Mouse (Mus musculus) gastrocnemius, postnatal 4 days (tissue): ENCODE measurements at regions not wholly inside any gene's neighbourhood (a gene's known extent, or its start where the extent isn't known, plus 50 kb on each side); places are given as distances from the start of the nearest gene placed in this dataset.
A peak's percentile ranks its signal among the peaks of the same experiment; 100 is the strongest.

Experiments used
- DNase-seq, 2 experiments: peaks; one replicate each; pipeline ENCODE4 v3.0.0; 2021 to 2022; ENCODE audit warnings: low spot score in 2 of 2, mixed read lengths in 2 of 2

GRCm38 (mm10) chr2:128298996-128299395 is 173.2 kb downstream of the Bcl2l11 start:
- no peak for DNase-seq

GRCm38 (mm10) chr2:128301709-128302108 is 175.9 kb downstream of the Bcl2l11 start:
- no peak for DNase-seq

- no peak for DNase-seq
Observed at GRCm38 (mm10) chr2:128304063-128304712, 178.3 kb downstream of the Bcl2l11 start.

DNA sequence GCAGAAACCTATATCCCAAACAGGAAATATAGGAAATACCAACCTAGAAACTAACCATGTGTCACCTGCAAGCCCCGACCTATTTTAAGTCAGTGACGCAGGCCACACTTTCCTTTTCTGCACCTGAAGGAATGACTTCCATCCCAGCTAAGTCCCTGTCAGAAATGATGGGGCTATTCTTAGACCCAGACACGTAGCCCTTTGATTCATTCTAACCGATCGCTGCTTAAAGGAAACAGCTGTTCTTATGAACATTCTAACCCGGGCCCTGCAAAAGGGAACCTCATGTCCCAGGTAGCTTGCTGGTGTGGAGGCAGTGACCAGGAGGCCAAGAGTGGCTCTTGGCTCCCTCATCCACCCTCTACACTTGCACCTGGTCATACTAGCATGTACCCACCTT is 180.9 kb downstream of the Bcl2l11 start:
- DNase-seq: no peak

DNA sequence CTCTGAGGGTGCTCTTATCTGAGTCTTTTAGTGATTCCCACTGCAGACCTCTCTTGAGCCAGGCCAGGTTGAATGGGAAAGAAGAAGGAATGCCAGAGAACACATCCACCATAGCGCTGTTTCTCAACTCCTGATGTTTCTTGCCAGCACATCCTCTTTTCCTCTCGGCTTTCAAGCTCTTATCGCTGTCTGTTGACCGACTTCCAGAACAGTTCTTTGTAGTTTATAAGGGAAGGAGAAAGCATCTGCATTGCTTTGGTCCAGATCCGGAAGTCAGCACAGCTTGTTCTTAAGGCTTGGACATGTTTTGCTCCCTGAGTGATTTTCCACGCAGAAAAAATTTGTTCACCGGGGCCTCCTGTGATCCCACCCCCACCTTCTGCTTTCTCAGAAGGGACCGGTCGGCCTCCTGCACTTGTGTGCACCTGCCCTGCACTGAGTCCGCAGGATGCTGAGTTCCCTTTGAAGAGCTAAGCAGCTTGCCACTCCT is 183.7 kb downstream of the Bcl2l11 start:
- DNase-seq: no peak

- DNase-seq: peak; percentile 63 to 83
Observed at GRCm38 (mm10) chr2:128310081-128310480, 184.2 kb downstream of the Bcl2l11 start.

GRCm38 (mm10) chr2:128312084-128312594 is 186.3 kb downstream of the Bcl2l11 start:
- peak; percentile 76 to 85 for DNase-seq

- DNase-seq: no peak
Observed at GRCm38 (mm10) chr2:128312659-128313581, 187.1 kb downstream of the Bcl2l11 start.

GRCm38 (mm10) chr2:128313582-128313918 is 187.7 kb downstream of the Bcl2l11 start:
- DNase-seq: no peak

DNA sequence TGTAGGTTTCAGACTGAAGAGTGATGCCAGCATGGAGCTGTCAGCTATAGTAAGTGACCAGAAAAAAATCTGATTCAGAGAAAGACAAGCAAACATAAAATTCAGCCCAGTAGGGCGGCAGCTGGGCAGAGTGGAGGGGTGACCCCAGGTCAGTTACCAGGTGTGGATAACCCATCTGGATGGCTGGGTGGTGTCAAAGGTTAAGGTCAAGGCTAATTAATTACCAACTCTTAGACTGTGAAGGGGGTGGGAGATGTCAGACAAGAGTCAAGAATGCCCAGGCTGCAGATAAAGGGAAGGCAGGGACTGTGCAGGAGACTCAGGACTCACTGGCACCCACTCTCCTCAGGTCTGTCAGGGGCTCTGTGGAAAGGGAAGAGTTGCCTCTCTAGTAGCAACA is 188.1 kb downstream of the Bcl2l11 start:
- no peak for DNase-seq

DNA sequence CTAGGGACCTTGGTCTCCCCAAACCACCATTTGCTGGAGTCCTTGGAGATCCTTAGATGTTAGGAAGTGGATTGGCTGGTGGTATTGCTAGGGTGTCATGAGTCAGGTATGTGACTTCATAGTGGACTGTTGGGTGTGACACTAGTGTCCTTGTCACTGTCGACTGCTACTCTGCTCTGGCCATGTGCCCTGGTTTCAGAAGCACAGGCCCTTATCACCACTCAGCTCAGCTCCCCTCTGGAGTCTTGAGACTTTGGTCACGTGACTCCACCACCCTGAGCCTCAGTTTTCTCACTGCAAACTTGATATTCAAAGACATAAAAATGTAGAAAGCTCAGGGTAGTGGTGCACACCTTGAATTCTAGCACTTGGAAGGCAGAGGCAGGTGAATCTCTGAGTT is 190.7 kb downstream of the Bcl2l11 start:
- no peak for DNase-seq

- DNase-seq: no peak
Observed at GRCm38 (mm10) chr2:128318266-128318665, 192.4 kb downstream of the Bcl2l11 start.

DNA sequence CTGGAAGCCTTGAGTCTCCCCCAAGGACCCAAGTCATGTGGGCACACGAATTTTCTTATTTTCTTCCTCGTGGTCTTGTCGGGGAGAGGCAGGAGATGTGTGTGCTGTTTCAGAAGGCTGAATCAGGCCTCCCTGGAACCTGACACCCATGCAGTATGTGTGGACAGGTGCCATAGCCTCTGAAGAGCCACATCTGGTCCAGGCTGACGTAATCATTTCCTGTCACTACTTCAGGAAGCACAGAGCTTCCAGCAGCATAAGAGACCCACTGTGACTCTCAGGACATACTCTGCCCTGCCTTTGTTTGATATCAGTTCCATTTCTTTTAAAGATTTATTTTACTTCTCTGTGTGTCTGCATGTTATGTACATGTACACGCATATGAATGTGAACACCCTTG is 193.1 kb downstream of the Bcl2l11 start:
- no peak for DNase-seq

- DNase-seq: peak in 1 of 2 experiments; percentile 66
Observed at GRCm38 (mm10) chr2:128321475-128321874, 195.6 kb downstream of the Bcl2l11 start.

- peak; percentile 61 to 82 for DNase-seq
Observed at GRCm38 (mm10) chr2:128324256-128325096, 198.6 kb downstream of the Bcl2l11 start.

GRCm38 (mm10) chr2:128325097-128325421 is 199.2 kb downstream of the Bcl2l11 start:
- DNase-seq: peak in 1 of 2 experiments; percentile 36

- DNase-seq: no peak
Observed at GRCm38 (mm10) chr2:128325456-128325855, 199.6 kb downstream of the Bcl2l11 start.

DNA sequence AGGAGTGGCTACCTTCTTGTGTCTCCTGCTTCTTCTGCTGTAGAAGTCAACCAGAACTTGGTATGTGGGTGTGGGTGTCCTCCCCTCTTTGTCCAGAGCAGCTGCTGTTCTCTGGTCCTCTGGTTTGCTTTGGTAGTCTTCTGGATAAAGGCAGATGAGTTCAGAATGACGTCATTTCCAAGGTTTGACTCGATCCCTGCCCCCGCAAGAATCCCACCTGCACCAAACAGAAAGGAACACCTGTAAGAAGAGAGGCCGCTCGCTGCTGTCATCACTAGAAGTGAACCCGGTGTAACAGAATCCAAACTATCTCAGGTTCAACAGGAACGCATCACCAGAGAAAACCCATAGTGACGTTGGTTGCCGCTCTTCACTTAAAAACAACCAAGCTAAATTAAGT is 205.0 kb downstream of the Bcl2l11 start:
- DNase-seq: no peak

DNA sequence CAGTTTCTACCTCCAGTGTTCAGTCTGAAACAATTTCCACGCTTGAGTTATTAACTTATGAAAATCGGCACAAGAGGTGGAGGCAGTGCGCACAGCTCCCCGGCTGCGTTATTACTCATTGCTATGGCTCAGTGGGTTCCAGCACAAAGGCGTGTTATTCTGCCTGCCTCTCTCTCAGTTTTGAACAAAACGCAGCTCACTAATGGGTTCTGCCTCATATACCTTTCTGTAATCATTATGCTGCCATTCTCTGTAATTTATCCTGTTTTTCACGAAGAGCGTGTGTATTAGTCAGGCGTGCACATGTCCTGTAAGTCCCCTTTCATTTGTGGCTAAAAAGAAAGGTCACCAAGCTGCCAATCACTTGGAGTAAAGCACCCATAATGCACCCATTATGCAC is 205.4 kb downstream of the Bcl2l11 start:
- no peak for DNase-seq

DNA sequence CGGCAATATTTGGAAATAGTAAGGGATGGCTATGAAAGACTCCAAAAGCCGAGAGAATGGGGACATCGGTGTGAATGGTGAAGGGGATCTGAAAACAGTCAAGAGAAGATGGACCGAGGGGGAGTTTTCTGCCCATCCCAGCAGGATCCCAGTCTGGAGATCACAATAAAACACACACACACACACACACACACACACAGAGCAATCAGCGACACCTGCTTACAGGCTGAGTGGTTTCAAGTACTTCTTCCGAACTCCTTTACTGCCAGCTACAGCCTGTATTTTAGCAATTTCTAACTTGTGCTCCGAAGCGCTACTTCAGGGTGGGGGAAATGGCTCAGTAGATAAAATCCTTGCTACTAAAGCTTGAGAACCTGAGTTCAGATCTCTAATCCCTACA is 205.8 kb downstream of the Bcl2l11 start:
- DNase-seq: no peak

- DNase-seq: no peak
Observed at GRCm38 (mm10) chr2:128333401-128334142, 207.7 kb downstream of the Bcl2l11 start.
